Mouse (Mus musculus) limb, embryonic 13.5 days (tissue): ENCODE results near the gene Toe1. TPM values are rescaled to one million over a fixed set of nuclear protein-coding genes. Genes with fewer than 3 reads are reported as not detected.

Source experiments
- ATAC-seq: fragments of 200-750 bp; cut with Nextera tagmentation; 2 replicates; pipeline ENCODE4 v1.8.0; 2017; ENCODE audit warnings: low read depth, moderate number of reproducible peaks, moderate TSS enrichment; ENCODE audit not compliant: low FRiP score
- H3K27ac ChIP-seq: fragments of 300-500 bp; sonication (generic); 2 replicates; pipeline ENCODE4 v1.5.1; 2015; ENCODE audit warnings: inconsistent platforms, mild to moderate bottlenecking, moderate library complexity
- H3K27me3 ChIP-seq: fragments of 300-500 bp; sonication (generic); 2 replicates; pipeline ENCODE4 v1.6.1; 2015; ENCODE audit warnings: mild to moderate bottlenecking, inconsistent platforms
- H3K36me3 ChIP-seq: fragments of 300-500 bp; sonication (generic); 2 replicates; pipeline ENCODE4 v1.6.1; 2015; ENCODE audit warnings: inconsistent platforms, mild to moderate bottlenecking, moderate library complexity
- H3K4me1 ChIP-seq: fragments of 300-500 bp; sonication (generic); 2 replicates; pipeline ENCODE4 v1.6.1; 2015; ENCODE audit warnings: inconsistent platforms
- H3K4me2 ChIP-seq: fragments of 300-500 bp; sonication (generic); replicated peaks from 2 replicates; pipeline ENCODE4 v1.6.1; 2015; ENCODE audit warnings: inconsistent platforms, mild to moderate bottlenecking, moderate library complexity
- H3K4me3 ChIP-seq: fragments of 300-500 bp; sonication (generic); 2 replicates; pipeline ENCODE4 v1.5.1; 2015; ENCODE audit warnings: moderate library complexity, mild to moderate bottlenecking, inconsistent platforms
- H3K9ac ChIP-seq: fragments of 300-500 bp; sonication (generic); 2 replicates; pipeline ENCODE4 v1.6.1; 2015; ENCODE audit warnings: mild to moderate bottlenecking, inconsistent platforms
- H3K9me3 ChIP-seq: fragments of 300-500 bp; sonication (generic); 2 replicates; pipeline ENCODE4 v1.6.1; 2016; ENCODE audit warnings: inconsistent platforms
- WGBS: fragments of 180-500 bp; shearing (Covaris S2); methylation state at CpG from one replicate; pipeline ENCODE4 v1.1.7; 2015; 5-methylcytosine and 5-hydroxymethylcytosine counted together
- polyA plus RNA-seq: library from polyadenylated mRNA; unstranded; fragments of >200 nt; fragmentation: Nextera tagmentation; extraction: Ambion mirVana; gene quantifications from 2 replicates; pipeline ENCODE4 v1.2.1, GENCODE M21; 2015

Gene Toe1
- polyA plus RNA-seq, 1 experiment from 2014 or later: 40.4 TPM

DNA sequence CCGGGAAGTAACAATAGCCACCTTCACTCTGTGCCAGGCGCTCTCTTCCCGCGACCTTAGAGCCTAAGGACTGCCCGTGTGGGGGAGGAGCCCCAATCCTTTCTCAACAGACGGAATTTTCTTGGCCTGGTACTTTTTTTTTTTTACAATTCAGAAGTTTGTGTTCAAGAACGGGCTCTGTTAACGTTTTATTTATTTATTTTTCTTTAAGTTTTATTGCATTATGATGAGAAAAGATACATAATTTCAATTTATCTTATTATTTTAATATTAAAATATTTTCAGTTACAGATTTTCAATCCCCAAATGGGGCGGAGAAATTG, 14.2 kb upstream of the Toe1 start, which contains the start of gene Hpdl:
TSS of gene Hpdl (minus strand) at position 14 of the 323 bp plus-strand sequence.
- peaks cover 21% of the 10 kb centered on the region for H3K4me1 ChIP-seq
- no peaks in the 10 kb centered on the region for H3K9me3 ChIP-seq
- H3K36me3 ChIP-seq: peaks cover 19% of the 10 kb centered on the region
- 11% methylated on average over 9 of the region's 9 CpGs for WGBS
- H3K4me2 ChIP-seq: peak within 1 kb of the TSS; percentile 96
- H3K27ac ChIP-seq: no peak within 1 kb of the TSS
- H3K27me3 ChIP-seq: peaks cover 20% of the 10 kb centered on the region
- no peak for ATAC-seq
- peak within 1 kb of the TSS; percentile 65 for H3K9ac ChIP-seq
- peak within 1 kb of the TSS; percentile 55 for H3K4me3 ChIP-seq

DNA sequence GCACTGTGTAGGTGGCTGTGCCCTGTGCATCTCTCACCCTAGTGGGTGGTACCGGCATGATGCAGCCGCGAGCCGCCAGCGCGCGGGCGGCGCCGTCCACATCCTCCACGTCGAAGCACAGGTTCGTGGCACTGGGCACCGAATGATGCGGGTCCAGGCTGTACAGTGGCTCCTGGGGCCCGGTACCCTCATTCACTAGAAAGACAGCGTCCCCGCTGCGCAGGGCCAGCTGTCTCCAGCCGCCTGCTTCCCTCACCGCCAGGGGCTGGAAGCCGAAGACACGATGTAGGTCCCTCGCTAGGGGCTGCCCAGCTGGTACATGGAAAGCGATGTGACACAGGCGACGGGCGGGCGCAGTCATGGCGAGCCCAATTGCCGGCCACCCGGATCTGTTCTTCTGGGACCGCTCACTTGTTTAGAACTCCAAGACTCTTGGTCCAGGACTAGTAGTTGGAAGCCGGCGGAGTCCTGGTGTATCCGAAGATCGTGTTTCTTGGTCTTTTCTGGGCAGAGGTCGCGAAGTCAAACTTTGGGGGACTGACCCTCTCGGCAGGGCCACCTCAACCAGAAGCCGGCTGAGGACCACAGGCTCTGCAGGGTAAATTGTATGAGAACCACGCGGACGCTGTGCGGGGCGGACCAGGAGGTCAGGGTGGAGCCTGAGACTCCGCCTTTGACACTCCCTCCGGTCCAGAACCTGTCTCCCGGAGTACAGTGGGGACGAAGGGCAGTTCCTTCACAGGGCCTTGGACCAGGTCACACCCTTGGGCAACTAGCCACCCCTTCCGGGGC, 13.7 kb upstream of the Toe1 start:
- under 1% methylated on average over 51 of the region's 51 CpGs for WGBS
- peak; percentile 78 for ATAC-seq
- peaks cover 21% of the 10 kb centered on the region for H3K4me1 ChIP-seq
- no peak overlapping the region for H3K27ac ChIP-seq
- peaks cover 20% of the 10 kb centered on the region for H3K27me3 ChIP-seq
- H3K9me3 ChIP-seq: no peaks in the 10 kb centered on the region
- peak overlapping the region; percentile 65 for H3K9ac ChIP-seq
- peaks cover 23% of the 10 kb centered on the region for H3K36me3 ChIP-seq
- peak overlapping the region; percentile 96 for H3K4me2 ChIP-seq
- H3K4me3 ChIP-seq: peak overlapping the region; percentile 55

DNA sequence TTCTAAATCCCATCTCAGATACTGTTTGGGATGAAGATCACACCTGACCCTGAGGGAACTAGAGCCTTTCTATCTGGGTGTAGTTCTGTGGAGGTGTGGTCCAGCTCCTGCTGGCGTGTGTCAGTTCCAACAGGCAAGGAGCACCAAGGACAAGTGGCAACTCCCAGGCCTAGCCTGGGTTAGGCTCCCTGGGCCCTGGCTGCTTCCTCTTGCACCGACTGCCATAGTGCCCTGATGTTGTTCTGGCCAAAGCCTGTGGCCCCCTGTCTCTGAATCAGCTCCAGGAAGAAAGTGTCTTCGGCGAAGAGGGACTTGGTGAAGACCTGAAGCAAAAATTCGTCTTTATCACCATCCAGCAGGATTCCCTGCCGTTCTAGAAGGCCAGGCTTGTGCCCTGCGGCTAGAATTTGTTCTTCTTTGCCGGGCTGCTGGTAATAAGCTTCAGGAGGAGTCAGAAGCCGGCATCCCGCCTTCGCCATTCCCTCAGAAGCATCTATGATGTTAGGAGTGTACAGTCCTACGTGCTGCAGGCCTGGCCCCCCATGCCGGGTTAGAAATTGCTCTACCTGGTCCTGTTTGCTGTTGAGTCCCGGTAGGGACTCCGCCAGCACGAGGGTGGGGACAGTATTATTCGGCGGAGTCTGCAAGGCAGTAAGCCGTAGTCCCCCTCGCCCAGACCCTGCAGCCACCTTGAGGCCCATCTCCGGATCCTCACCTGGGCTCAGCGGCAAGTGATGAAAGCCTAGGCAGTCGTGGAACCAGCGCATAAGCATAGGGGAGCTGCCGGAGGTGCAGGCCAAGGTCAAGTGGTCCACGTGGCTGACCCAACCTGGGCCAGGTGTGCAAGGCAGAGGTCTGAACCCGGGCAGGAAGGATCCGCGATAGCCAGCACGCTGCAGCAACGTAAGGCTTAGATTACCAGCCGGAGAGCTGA, 12.8 kb upstream of the Toe1 start:
- peak overlapping the region; percentile 65 for H3K9ac ChIP-seq

DNA sequence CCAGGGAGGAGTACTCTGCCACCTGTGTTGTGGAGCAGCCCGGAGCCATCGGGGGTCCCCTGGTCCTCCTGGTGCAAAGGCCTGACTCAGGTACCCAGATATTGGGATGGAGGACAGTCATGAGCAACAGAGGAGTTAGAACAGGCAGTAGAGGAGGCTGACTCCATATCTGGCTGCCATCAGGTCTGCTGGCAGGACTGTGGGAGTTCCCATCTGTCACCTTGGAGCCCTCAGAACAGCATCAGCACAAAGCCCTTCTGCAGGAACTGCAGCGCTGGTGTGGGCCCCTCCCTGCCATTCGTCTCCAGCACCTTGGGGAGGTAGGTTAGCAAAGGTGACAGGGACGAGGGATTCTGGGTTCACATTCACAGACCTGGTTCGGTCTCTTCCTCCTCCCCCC, 10.0 kb upstream of the Toe1 start:
- H3K9me3 ChIP-seq: no peaks in the 10 kb centered on the region
- no peak overlapping the region for H3K4me3 ChIP-seq
- WGBS: 85% methylated on average over 6 of the region's 6 CpGs
- ATAC-seq: no peak
- no peak overlapping the region; the same call in 1 of the 2 replicates for H3K9ac ChIP-seq
- peaks cover 8% of the 10 kb centered on the region; the same call in 1 of the 2 replicates for H3K4me1 ChIP-seq
- H3K4me2 ChIP-seq: no peak overlapping the region
- peaks cover 26% of the 10 kb centered on the region for H3K36me3 ChIP-seq
- H3K27me3 ChIP-seq: peaks cover 20% of the 10 kb centered on the region
- H3K27ac ChIP-seq: no peak overlapping the region

More for the DNA sequence above, 12.8 kb upstream of the Toe1 start:
- WGBS: 20% methylated on average over 32 of the region's 32 CpGs
- peaks cover 17% of the 10 kb centered on the region for H3K4me1 ChIP-seq
- peaks cover 23% of the 10 kb centered on the region for H3K36me3 ChIP-seq
- H3K9me3 ChIP-seq: no peaks in the 10 kb centered on the region
- peak overlapping the region; percentile 55 for H3K4me3 ChIP-seq
- H3K27me3 ChIP-seq: peaks cover 20% of the 10 kb centered on the region
- H3K4me2 ChIP-seq: peak overlapping the region; percentile 96
- no peak; the same call in 1 of the 2 replicates for ATAC-seq
- H3K27ac ChIP-seq: no peak overlapping the region

DNA sequence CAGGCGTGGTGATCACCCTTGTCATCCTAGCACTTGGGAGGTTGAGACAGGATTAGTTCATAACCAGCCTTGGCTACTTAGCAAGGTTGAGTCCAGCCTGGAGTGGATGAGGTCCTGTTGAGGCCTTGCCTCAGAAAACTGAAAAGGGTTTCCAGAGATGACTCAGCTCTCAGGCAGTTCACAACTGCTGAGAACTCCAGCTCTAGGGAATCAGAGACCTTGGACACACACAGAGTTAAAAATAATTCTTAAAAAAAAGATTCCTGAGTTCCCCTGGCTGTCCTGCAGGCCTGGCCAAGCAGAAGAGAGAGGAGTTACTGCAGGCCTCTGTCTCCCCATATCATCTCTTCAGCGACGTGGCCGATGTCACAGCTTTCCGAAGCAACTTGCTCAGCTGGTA, 7.8 kb upstream of the Toe1 start:
- Histone ChIP-seq H3K4me3 (no peak overlapping the region), H3K4me1 (no peaks in the 10 kb centered on the region), H3K9me3 (no peaks in the 10 kb centered on the region), H3K36me3 (peaks cover 26% of the 10 kb centered on the region), H3K4me2 (no peak overlapping the region), H3K27me3 (peaks cover 8% of the 10 kb centered on the region), H3K27ac (no peak overlapping the region), H3K9ac (no peak overlapping the region)
- 83% methylated on average over 5 of the region's 5 CpGs for WGBS
- no peak for ATAC-seq

DNA sequence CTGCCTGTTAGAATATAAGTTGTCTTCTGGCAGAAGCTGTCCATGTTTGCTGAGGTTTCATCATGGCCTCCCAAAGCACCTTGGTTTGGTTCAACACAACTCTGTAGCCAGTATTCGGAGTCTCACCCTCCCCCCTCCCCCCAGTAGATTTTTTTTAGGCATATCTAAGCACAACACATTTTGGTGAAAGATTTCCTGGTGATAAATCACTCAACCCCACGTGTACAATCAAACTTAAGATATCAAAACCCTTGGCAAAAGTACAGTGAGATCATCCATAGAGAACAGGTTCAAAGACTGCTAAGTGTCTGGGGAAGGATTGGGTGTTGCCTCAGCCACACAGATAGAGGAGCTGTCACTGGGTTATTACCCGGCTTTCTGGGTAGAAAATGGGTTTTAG, 3.6 kb upstream of the Toe1 start:
- WGBS: 85% methylated on average over 3 of the region's 3 CpGs

DNA sequence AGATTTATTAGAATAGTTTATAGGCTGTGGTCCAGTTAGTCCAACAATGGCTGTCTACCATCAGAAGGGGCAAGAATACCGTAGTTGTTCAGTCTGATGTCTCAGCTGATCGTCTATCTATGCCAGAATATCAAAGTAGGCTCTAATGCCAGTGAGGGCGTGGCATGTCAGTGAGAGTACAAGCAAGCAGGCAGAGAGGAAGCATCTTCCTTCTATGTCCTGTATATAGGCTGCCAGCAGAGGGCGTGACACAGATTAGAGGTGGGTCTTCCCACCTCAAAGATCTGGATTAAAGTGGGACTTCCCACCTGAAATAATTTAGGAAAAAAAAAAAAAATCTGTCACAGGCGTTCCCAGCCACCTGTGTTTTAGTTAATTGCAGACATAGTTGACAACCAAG, 7.5 kb downstream of the Toe1 start:
- no peak overlapping the region for H3K27ac ChIP-seq
- no peak overlapping the region for H3K4me2 ChIP-seq
- ATAC-seq: no peak
- H3K4me3 ChIP-seq: no peak overlapping the region
- H3K27me3 ChIP-seq: no peaks in the 10 kb centered on the region
- 43% methylated on average over 5 of the region's 5 CpGs for WGBS
- H3K9ac ChIP-seq: no peak overlapping the region
- no peaks in the 10 kb centered on the region for H3K9me3 ChIP-seq
- H3K36me3 ChIP-seq: peaks cover 39% of the 10 kb centered on the region
- H3K4me1 ChIP-seq: peaks cover 7% of the 10 kb centered on the region; the same call in 1 of the 2 replicates

More for the DNA sequence above, 3.6 kb upstream of the Toe1 start:
- no peak for ATAC-seq
- peaks cover 5% of the 10 kb centered on the region; the same call in 1 of the 2 replicates for H3K36me3 ChIP-seq
- H3K27me3 ChIP-seq: no peaks in the 10 kb centered on the region
- no peak overlapping the region for H3K9ac ChIP-seq
- H3K4me3 ChIP-seq: no peak overlapping the region
- H3K9me3 ChIP-seq: no peaks in the 10 kb centered on the region
- no peak overlapping the region for H3K4me2 ChIP-seq
- peaks cover 9% of the 10 kb centered on the region for H3K4me1 ChIP-seq
- no peak overlapping the region for H3K27ac ChIP-seq

DNA sequence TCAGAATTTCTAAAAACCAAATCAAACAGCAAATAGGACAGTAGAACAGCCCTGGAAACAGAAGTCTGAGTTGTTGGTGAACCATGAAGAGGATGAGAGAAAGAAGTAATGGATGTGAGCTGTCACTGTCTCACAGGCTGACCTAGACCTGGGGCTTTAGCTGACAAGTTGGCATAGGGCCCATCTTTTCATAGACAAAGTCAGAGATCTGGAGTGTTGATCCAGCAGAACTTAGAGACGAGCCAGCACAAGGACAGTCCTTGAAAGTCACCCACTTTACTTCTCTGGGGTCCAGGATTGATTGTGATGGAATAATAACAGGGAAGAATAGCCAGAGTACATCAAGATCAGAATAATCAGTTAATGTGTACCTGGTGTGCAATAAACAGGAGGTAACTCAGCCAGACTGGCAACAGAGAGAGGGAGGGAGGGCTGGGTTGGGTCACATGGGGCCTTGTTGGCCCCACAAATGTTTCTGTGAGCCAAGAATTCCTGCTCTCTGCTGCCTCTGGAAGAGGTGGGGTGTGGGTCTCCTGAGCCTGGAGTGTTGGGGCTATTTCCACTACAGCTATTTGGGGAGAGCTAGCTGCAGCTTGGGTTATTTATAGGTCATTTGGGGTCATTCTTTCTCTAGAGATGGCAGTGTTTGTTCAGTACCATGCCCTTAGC, 10.9 kb downstream of the Toe1 start:
- ATAC-seq: peak; percentile 75; the same call in 1 of the 2 replicates
- no peaks in the 10 kb centered on the region for H3K27me3 ChIP-seq
- H3K4me3 ChIP-seq: no peak overlapping the region
- H3K9ac ChIP-seq: peak overlapping the region; percentile 9; the same call in 1 of the 2 replicates
- H3K27ac ChIP-seq: no peak overlapping the region
- H3K4me2 ChIP-seq: no peak overlapping the region
- peaks cover 7% of the 10 kb centered on the region for H3K36me3 ChIP-seq
- peaks cover 7% of the 10 kb centered on the region; the same call in 1 of the 2 replicates for H3K4me1 ChIP-seq
- H3K9me3 ChIP-seq: no peaks in the 10 kb centered on the region
- 67% methylated on average over 1 of the region's 1 CpGs for WGBS

DNA sequence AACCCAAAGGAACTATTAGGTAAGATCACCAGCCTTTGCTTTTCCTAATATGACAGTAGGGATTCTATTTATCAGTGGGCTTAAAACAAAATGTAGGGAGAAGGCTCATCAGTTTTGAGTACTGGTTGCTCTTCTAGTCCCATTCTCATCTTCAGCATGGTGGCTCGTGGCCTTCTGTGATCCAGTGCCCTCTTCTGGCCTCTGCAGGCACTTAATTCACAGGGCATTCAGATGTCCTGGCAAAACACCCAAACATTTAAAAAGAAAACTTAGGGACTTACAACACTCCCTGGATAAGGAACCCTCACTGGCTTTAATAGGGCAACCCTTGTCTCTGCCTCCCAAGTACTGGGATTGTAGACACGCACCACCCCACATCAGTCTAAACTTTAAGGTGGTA, 13.2 kb downstream of the Toe1 start:
- 73% methylated on average over 2 of the region's 2 CpGs for WGBS
- no peaks in the 10 kb centered on the region for H3K27me3 ChIP-seq

DNA sequence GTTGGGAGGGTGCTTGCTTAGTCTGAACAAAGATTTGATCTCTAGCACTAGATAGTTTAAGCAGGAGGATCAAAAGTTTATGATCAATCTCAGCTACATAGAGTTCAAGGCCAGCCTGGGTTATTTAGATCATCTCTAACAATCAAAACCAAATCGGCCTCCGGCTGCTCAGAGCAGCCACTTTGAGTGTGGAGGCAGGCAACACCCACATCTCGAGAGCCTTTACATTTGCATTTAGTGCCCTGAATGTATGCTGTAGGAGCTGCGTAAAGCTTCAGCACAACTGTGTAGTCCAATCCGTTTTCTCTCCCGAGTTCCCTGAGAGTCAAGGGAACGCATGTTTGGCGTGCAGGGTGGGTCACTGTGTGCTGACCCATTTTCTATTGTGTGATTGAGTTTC, 15.0 kb downstream of the Toe1 start:
- H3K36me3 ChIP-seq: no peaks in the 10 kb centered on the region; the same call in 1 of the 2 replicates
- no peak for ATAC-seq
- H3K4me1 ChIP-seq: peaks cover 12% of the 10 kb centered on the region
- WGBS: 87% methylated on average over 8 of the region's 8 CpGs
- H3K4me2 ChIP-seq: no peak overlapping the region
- no peak overlapping the region for H3K9ac ChIP-seq
- no peak overlapping the region for H3K27ac ChIP-seq
- no peak overlapping the region for H3K4me3 ChIP-seq
- H3K27me3 ChIP-seq: no peaks in the 10 kb centered on the region
- no peaks in the 10 kb centered on the region for H3K9me3 ChIP-seq

More for the DNA sequence above, 13.2 kb downstream of the Toe1 start:
- no peak overlapping the region for H3K4me3 ChIP-seq
- H3K27ac ChIP-seq: no peak overlapping the region
- H3K36me3 ChIP-seq: no peaks in the 10 kb centered on the region; the same call in 1 of the 2 replicates
- H3K9ac ChIP-seq: no peak overlapping the region
- ATAC-seq: no peak
- H3K4me2 ChIP-seq: no peak overlapping the region
- peaks cover 7% of the 10 kb centered on the region; the same call in 1 of the 2 replicates for H3K4me1 ChIP-seq
- H3K9me3 ChIP-seq: no peaks in the 10 kb centered on the region

DNA sequence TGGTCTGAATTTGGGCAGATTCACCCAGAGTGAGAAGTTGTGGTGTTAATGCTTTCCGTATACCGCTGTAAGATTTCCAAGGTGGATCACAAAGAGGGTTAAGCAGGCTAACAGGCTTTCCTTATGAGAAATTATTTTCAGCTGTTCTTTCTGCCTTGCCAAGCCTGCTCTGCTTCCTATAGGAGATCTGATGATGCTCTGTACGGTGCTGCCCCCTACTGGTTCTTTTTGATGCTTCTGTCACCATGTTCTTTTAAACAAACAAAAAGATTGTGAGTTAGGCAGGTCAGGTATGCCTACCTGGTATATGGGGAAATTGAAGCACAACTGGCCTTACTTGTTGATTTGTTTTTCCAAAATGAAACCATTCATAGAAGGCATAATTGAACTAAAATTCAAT, 18.5 kb downstream of the Toe1 start:
- ATAC-seq: peak; percentile 80
- Histone ChIP-seq H3K4me1 (peaks cover 5% of the 10 kb centered on the region), H3K27me3 (no peaks in the 10 kb centered on the region), H3K4me3 (no peak overlapping the region), H3K27ac (peak overlapping the region; percentile 29; the same call in 1 of the 2 replicates), H3K9me3 (no peaks in the 10 kb centered on the region), H3K36me3 (no peaks in the 10 kb centered on the region; the same call in 1 of the 2 replicates), H3K4me2 (peak overlapping the region; percentile 17; the same call in 1 of the 2 replicates), H3K9ac (no peak overlapping the region)
- 3% methylated on average over 3 of the region's 3 CpGs for WGBS
